In genomic region chr5:92959287-92959686, GRCm38 (mm10) we compare ENCODE assay signal across 18 mouse cellular contexts.
A peak's percentile ranks its signal among the peaks of the same experiment; 100 is the strongest.
DNase-seq lines count a peak whose midpoint lies in the region; ATAC-seq lines count a peak whose summit lies in the region.
"Had no signal": no experiment of that assay in that cellular context is flagged by ENCODE, and none has a peak within 500 bp of the region (broad histone marks: within the 10 kb centered on the region; RNA-seq: fewer than 3 reads in every experiment).

No protein-coding gene starts in this region.

- H3K9me3 ChIP-seq in heart, embryonic 10.5 days, result no peaks in the 10 kb centered on the region
- no peaks in the 10 kb centered on the region for H3K9me3 ChIP-seq in embryonic facial prominence, embryonic 11.5 days (replicated peaks; ENCODE audit: control insufficient read depth, low read length)
- H3K9me3 ChIP-seq in heart, embryonic 14.5 days (ENCODE audit: control insufficient read depth, low read length), result no peaks in the 10 kb centered on the region
- H3K9me3 ChIP-seq in limb, embryonic 11.5 days (ENCODE audit: control insufficient read depth, low read length), result no peaks in the 10 kb centered on the region
- H3K9me3 ChIP-seq: forebrain, embryonic 12.5 days; liver, embryonic 12.5 days; midbrain, embryonic 13.5 days had no signal

- H3K4me2 ChIP-seq in embryonic facial prominence, embryonic 11.5 days (ENCODE audit: low read depth, low read length), result no peak overlapping the region
- peak overlapping the region; percentile 28 for H3K4me2 ChIP-seq in heart, embryonic 14.5 days (ENCODE audit: low read length)
- no peak overlapping the region for H3K4me2 ChIP-seq in limb, embryonic 11.5 days (ENCODE audit: low read depth, severe bottlenecking)
- H3K4me2 ChIP-seq: forebrain, embryonic 12.5 days; liver, embryonic 12.5 days; lung, embryonic 14.5 days; midbrain, embryonic 13.5 days had no signal

- H3K27ac ChIP-seq in heart, embryonic 10.5 days, result peak overlapping the region; percentile 48; the same call in 1 of the 2 replicates
- no peak overlapping the region for H3K27ac ChIP-seq in embryonic facial prominence, embryonic 11.5 days (replicated peaks; ENCODE audit: low read depth, low read length)
- peak overlapping the region; percentile 74 to 95 for H3K27ac ChIP-seq in heart, embryonic 14.5 days (replicated peaks in 1 of 2; ENCODE audit: control insufficient read depth in 1 of 2, insufficient read depth in 1 of 2, low read depth in 2 of 2, low read length in 2 of 2)
- H3K27ac ChIP-seq in limb, embryonic 11.5 days (replicated peaks; ENCODE audit: low read depth, low read length), result no peak overlapping the region
- H3K27ac ChIP-seq: forebrain, embryonic 12.5 days; hindbrain, postnatal 0 days; liver, embryonic 12.5 days; macrophage; midbrain, embryonic 13.5 days had no signal

- H3K36me3 ChIP-seq in heart, embryonic 10.5 days, result peaks cover 69% of the 10 kb centered on the region
- H3K36me3 ChIP-seq in embryonic facial prominence, embryonic 11.5 days (replicated peaks; ENCODE audit: control insufficient read depth, insufficient read depth, low read depth, low read length), result no peaks in the 10 kb centered on the region
- H3K36me3 ChIP-seq in heart, embryonic 14.5 days (ENCODE audit: control insufficient read depth, insufficient read depth, low read length), result peaks cover 82% of the 10 kb centered on the region
- H3K36me3 ChIP-seq in limb, embryonic 11.5 days (ENCODE audit: control insufficient read depth, insufficient read depth, low read length), result no peaks in the 10 kb centered on the region
- H3K36me3 ChIP-seq: liver, embryonic 12.5 days had no signal

- H3K4me1 ChIP-seq in heart, embryonic 10.5 days, result peaks cover 50% of the 10 kb centered on the region
- H3K4me1 ChIP-seq in embryonic facial prominence, embryonic 11.5 days (ENCODE audit: control insufficient read depth, insufficient read depth, low read length), result no peaks in the 10 kb centered on the region; the same call in none of the 2 replicates
- peaks cover 30 to 57% of the 10 kb centered on the region in 2 experiments for H3K4me1 ChIP-seq in heart, embryonic 14.5 days (ENCODE audit: control insufficient read depth in 2 of 2, insufficient read depth in 2 of 2, low read length in 2 of 2)
- H3K4me1 ChIP-seq in limb, embryonic 11.5 days (ENCODE audit: control insufficient read depth, insufficient read depth, low read length), result peaks cover 10% of the 10 kb centered on the region; the same call in 1 of the 2 replicates
- H3K4me1 ChIP-seq: forebrain, embryonic 12.5 days; liver, embryonic 12.5 days; midbrain, embryonic 13.5 days had no signal

- H3K4me3 ChIP-seq in heart, embryonic 10.5 days, result no peak overlapping the region
- H3K4me3 ChIP-seq in embryonic facial prominence, embryonic 11.5 days (ENCODE audit: low read depth, low read length), result no peak overlapping the region
- H3K4me3 ChIP-seq in heart, embryonic 14.5 days (ENCODE audit: control insufficient read depth in 1 of 2, insufficient read depth in 1 of 2, low read depth in 1 of 2, low read length in 2 of 2), result no peak overlapping the region
- H3K4me3 ChIP-seq in limb, embryonic 11.5 days (ENCODE audit: low read depth, low read length), result no peak overlapping the region
- H3K4me3 ChIP-seq: forebrain, embryonic 12.5 days; liver, embryonic 12.5 days; midbrain, embryonic 13.5 days had no signal

- 62% methylated on average over 10 of the region's 10 CpGs for WGBS in heart, embryonic 10.5 days
- 66% methylated on average over 10 of the region's 10 CpGs for WGBS in embryonic facial prominence, embryonic 11.5 days
- 37% methylated on average over 10 of the region's 10 CpGs for WGBS in heart, embryonic 14.5 days
- 61% methylated on average over 10 of the region's 10 CpGs for WGBS in limb, embryonic 11.5 days

- no peak for ATAC-seq in embryonic facial prominence, embryonic 11.5 days (replicated peaks; ENCODE audit: insufficient number of reproducible peaks, low FRiP score, low TSS enrichment, low read depth)
- ATAC-seq in heart, embryonic 14.5 days (ENCODE audit: insufficient number of reproducible peaks, insufficient read depth, low FRiP score, low read depth), result no peak
- ATAC-seq in limb, embryonic 11.5 days (ENCODE audit: insufficient number of reproducible peaks, low FRiP score, low TSS enrichment, low read depth), result no peak
- ATAC-seq in granulocyte monocyte progenitor cell, adult 5-6 weeks (replicated peaks; ENCODE audit: poor library complexity, severe bottlenecking), result no peak
- ATAC-seq: hindbrain, postnatal 0 days; liver, embryonic 12.5 days; midbrain, embryonic 13.5 days had no signal

- H3K27me3 ChIP-seq in heart, embryonic 10.5 days (ENCODE audit: insufficient read depth, poor library complexity, severe bottlenecking), result no peaks in the 10 kb centered on the region
- H3K27me3 ChIP-seq in embryonic facial prominence, embryonic 11.5 days (ENCODE audit: control insufficient read depth, insufficient read depth, low read length), result no peaks in the 10 kb centered on the region
- H3K27me3 ChIP-seq in heart, embryonic 14.5 days (ENCODE audit: control insufficient read depth, insufficient read depth, low read length), result no peaks in the 10 kb centered on the region
- no peaks in the 10 kb centered on the region for H3K27me3 ChIP-seq in limb, embryonic 11.5 days (ENCODE audit: control insufficient read depth, insufficient read depth, low read length)
- H3K27me3 ChIP-seq: forebrain, embryonic 12.5 days; midbrain, embryonic 13.5 days had no signal

- DNase-seq in heart, embryonic 10.5 days (ENCODE audit: low spot score), result no peak
- no peak for DNase-seq in heart, adult 8-10 months (ENCODE audit: low spot score)
- peak; percentile 43 for DNase-seq in embryonic facial prominence, embryonic 11.5 days (ENCODE audit: low spot score)
- DNase-seq in limb, embryonic 11.5 days (ENCODE audit: low spot score), result peak; percentile 25
- no peak for DNase-seq in adrenal gland, adult (ENCODE audit: inconsistent age in 2 of 2, low spot score in 1 of 2)
- DNase-seq in lung, postnatal 14 days, result no peak
- DNase-seq: adrenal gland, postnatal 25 days; kidney, adult 8-10 months; layer of hippocampus, adult 9-11 months; lung, embryonic 14.5 days; right cerebral cortex, adult 18-20 months had no signal

- H3K9ac ChIP-seq in embryonic facial prominence, embryonic 11.5 days (replicated peaks; ENCODE audit: low read length), result no peak overlapping the region
- peak overlapping the region; percentile 62 for H3K9ac ChIP-seq in heart, embryonic 14.5 days (ENCODE audit: low read length)
- H3K9ac ChIP-seq in limb, embryonic 11.5 days (ENCODE audit: low read length), result no peak overlapping the region
- H3K9ac ChIP-seq: forebrain, embryonic 12.5 days; liver, embryonic 12.5 days; lung, embryonic 14.5 days; midbrain, embryonic 13.5 days had no signal

Comparison
In these comparisons a context has a peak if more than half of its experiments do, and no peak if none do; other contexts are left out.
1. DNase-seq: peak in embryonic facial prominence, embryonic 11.5 days (single experiment) and limb, embryonic 11.5 days (single experiment); none in heart, embryonic 10.5 days (single experiment), heart, adult 8-10 months (single experiment), adrenal gland, adult (0 of 2) and lung, postnatal 14 days (single experiment).
2. H3K27ac ChIP-seq: peak in heart, embryonic 10.5 days (single experiment) and heart, embryonic 14.5 days (2 of 2); none in embryonic facial prominence, embryonic 11.5 days (single experiment) and limb, embryonic 11.5 days (single experiment).